Mouse (Mus musculus) embryo, embryonic 10.5 days (tissue): ENCODE data around the gene Ddx20.
"Not testable (repeated sequence)": the region's sequence is repeated elsewhere in the genome, so short reads cannot be mapped to it uniquely, and the experiment has no call there.

ENCODE experiments used
- DNase-seq: peaks from one replicate; pipeline ENCODE4 v3.0.0-alpha.2; 2015; ENCODE audit warnings: low spot score

Ddx20 gene

DNA sequence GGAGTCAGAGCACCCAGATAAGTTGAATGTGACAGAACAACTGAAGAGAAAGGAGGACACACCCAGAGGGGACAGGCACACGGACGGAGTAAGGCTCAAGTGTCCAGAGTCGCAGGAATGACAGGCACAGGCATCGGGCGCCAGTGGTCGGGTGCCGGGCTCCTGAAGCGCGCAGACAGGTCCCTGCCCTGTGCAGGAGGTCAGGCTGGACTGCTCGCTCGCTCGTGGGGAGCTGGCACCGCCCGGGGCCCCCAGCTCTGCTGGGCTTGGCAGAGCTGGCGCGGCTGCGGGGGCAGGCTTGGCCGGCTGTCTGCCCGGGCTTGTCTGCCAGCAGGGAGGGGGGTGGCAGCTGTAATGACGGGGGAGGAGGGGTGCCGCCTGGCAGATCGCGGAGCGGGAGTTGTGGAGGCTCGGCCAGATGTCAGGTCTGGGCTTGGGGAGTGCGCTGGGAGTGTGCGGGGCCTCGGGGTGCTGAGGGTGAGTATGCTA, 17.7 kb upstream of the Ddx20 start:
- DNase-seq: peak; percentile 40

DNA sequence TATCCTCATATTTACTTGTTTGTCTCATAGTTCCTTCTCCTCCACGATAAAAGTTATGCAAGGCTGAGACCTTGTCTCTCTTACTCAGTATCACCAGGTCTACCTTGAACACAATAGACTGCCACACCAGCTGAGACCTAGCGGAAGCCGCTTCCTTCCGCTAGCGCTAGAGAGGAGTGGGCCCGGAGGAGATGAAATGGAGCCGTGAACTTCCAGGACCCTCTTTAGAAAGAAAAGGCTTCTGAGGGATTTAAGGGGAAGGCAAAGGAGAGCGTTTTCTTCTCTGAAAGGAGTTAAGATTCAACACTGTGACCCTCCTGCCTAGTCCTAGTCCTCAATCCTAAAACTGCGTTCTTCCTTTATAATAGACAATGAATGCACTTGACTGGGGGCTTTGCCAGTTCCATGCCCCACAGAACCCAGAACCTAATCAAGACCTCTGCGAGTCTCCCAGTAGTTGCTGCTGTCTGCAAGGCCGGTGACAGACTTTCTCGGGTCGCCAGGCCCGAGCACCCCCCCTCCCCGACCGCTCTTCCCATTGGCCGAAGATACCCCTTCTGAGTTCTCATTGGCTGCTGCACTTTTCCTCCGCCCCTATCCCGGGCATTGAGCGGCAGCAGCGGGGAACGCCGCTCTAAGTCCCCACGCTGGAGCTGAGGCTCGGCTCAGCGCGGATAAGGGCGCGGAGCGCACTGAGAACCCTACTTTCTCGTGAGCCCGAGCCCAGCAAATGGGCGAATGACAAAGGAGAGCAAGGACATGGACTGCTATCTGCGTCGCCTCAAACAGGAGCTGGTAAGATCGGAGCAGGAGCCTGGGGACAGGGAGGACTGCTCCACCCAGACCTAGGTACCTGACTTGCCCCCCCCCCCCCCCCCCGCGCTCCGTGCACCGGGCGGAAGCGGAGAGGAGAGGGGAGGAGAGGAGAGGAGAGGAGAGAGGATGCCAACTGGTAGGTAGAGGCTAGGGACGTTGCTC, 16.9 kb upstream of the Ddx20 start, which contains the start of gene Inka2:
TSS of gene Inka2 (plus strand) at position 569 of the 978 bp plus-strand sequence.
- peak; percentile 91 for DNase-seq

DNA sequence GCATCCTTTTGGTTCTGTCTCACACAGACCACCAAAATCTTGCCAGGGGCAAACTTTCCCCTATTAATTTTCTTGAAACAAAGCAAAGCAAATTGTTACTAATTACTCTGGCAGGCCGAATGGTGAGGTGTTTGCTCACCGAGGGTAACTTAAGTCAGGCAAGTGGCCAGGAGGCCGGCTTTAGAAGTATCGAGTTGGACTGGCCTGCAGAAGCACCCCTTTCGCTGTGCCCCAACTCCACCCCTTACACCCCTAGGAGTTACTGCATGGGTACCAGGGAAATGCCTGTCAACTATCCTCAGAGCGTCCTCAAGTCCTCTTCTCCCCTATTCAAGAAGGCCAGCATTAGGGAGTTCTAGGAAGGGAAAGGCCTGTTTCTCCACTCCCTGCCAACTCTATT, 16.2 kb upstream of the Ddx20 start:
- DNase-seq: no peak

DNA sequence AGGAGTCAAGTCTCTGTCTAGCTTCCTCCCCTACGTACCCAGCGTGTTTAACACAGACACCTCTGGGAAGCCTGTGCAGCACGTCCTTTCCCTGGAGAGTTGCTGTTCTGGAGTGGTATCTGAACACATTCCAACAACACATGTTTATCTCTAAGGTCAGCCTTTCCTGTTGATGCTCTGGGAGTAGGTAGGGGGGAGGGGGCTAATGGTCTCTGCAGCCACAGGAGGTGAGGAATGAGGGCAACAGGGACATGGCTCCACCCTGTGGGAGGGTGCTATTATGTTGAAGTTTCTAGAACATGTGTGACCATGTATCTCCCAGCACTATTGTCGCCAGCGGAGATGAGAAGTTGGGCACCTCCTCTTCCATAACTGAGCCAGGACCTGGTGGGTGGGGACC, 14.0 kb upstream of the Ddx20 start:
- DNase-seq: no peak

DNA sequence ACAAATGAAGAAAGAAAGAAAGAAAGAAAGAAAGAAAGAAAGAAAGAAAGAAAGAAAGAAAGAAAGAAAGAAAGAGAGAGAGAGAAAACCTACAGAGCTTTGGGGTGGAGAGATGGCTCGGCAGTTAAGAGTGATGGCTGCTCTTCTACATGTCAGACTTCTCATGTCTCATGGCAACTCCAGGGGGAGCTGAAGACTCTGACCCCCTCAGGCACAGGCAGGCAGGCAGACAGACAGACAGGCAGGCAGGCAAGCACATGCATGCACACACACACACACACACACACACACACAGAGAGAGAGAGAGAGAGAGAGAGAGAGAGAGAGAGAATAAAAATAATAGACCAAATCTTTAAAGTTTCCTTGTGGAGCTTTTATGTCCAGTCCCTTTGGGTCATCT, 13.4 kb upstream of the Ddx20 start:
- not testable (repeated sequence) for DNase-seq

DNA sequence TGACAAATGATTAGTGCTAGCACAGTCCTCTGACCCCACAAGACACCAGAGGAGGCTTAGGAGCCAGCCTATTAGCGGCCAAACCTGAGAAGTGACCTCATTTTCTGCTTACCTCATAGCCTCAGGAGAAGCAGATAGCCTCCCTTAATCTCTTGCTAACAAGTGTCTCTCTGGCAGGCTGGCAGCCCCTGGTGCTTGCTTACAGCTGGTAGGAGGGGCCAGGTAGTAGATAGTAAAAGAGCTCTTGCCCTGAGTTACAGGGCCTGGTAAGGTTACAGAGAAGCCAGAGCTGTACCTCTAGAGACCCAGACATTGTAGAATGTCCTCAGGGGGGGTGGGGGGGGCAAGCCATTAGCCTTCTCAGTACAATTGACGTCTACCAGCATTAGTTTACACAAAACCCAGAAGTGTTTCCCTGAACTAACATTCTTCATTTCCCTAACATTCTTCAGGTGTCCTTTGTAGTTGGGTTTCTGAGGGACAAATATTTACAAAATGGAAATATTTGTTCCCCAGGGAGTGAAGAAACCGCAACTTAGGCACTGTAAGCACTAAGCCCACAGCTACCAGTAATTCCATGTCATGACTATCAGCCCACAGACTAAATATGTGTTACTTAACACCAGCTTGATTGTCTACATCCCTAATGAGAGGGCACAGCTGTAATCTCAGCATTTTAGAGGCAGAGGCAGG, 12.0 kb upstream of the Ddx20 start:
- no peak for DNase-seq

DNA sequence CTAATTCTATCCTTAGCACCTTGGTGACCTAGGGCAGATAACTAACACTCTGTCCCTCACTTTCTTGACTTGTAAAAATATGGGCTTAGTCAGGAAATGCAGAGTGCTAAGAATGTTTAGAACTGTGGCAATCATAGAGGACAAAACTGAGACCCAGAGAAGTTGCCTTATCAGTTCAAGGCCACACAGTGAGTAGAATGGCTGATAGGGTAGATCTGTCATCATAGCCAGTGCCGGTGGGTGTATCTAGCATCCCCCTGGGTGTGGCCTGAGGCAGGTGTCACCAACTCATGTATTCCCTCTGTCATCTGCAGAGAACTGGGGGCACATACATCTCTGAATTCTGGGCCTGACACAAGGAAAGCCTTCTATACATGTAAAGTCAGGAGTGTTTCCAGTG, 10.9 kb upstream of the Ddx20 start:
- DNase-seq: no peak

DNA sequence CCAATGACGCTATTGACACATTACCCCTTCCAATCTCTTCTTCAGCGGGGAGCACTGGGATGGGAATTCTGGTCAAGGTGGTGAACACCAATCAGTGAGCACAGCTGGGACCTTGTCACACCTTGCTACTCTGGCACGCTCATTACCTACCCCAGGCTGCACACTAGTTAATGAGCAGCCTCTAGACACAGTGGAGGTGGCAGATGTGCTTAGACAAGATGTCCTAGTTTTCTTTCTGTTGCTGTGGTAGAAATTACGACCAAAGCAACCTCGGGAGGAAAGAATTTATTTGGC, 9.7 kb upstream of the Ddx20 start:
- no peak for DNase-seq

DNA sequence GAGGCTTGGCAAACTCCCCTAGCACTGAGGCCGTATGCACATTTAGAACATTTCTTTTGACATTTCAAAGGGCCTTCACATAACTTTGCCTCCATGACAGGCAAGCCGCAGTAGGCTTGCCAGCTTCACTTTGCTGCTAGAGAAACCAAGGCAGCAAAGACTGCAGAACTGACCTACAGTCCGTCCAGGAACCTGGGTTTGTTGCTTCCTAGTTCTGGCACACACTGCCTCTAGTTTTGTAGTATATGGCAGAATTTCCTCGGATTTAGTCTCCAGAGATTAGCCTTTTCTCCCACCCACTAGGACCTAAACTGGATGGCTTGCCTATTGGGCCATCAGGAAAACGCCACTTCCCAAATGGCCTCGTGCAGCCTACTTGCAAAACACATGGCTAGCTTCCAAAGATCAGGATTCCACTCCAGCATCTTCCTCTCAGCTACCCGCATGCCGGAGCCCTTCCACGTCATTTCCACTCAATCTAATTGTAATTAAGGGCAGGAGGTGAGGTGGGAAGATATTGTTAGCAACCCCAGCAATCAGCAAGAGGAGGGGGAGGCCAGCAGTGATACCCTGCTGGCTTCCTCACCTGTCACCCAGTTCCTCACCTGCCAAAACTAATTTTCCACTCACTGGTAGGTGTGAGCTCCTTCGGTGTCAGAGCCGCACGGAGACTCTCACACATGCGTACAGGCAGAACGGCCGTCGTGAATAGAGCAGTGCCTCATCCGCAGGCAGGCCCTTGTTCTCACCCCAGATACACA, 9.2 kb upstream of the Ddx20 start:
- DNase-seq: no peak

DNA sequence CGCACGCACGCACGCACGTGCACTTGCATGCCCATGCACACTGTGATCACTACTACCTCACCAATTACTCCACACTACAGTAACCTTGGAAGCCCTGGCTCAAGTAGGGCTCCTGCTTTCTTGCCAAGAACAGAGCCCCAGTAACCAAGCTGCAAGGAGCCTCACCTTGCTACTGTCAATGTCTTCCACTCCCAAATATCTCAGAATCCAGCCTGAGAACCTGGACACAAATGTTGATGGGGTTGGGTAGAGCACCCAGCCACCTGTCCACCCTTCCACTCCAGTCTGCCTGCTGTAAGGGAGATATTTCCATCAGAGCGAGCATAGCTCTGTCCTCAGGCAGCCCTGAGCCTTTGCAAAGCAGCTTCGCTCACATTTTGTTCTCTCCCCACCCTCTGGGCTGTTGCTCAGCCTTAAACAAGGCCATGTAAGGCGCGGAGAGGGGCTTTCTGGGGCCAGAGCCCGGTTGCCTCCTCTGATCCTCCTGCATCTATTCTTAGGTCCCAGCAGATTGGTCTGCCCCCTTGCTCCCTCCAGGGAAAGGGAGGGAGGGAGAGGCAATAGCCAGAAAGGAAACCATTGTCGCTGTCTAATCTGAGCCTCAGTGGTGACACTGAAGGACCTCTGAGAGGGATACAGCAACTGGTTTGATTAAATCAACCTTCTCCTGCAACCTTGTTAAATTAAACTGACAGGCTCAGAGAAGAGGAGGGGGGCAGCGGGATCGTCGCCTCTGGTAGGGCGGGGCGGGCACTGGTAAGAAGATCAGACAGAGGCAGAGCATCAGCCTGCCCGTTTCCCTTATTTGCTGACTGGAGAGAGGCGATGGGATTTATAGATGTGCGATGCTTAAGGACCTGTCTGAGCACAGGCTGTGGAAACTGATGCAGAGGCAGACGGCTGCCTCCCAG, 8.4 kb upstream of the Ddx20 start:
- DNase-seq: peak; percentile 55

DNA sequence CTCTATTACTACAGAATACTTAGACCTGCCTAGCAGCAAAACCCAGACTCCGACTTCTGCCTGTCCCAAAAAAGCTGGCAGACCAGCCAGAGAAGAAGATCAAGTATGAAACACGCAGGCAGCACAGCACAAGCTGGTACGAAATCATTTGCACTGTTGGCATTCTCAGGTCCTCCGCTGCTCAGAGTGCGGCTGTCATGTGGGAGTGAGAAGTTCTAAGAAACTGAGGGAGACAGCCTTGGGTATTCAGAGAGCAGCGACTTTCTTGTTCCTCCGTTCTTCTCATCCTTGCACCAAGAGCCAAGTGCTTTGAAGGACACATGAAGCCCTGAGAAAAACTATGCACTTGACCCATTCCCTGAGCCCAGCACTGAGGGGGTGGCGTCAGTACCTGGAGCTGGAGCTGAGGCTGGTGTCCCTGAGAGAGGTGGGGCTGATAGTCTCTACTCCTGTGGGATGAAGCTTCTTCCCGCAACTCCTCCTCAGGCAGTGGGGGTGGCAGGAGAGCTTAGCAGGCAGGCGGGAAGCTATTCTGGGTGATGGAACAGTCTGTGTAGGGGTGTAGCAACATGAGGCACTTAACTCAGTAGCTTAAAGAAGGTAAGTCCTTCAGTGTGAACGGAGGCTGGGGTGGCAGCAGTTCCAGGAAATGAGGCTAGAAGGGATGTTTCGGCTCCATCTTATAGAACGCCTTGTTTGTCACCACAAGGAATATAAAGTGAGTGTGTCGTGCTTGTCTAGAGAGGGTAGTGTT, 6.1 kb upstream of the Ddx20 start:
- no peak for DNase-seq

DNA sequence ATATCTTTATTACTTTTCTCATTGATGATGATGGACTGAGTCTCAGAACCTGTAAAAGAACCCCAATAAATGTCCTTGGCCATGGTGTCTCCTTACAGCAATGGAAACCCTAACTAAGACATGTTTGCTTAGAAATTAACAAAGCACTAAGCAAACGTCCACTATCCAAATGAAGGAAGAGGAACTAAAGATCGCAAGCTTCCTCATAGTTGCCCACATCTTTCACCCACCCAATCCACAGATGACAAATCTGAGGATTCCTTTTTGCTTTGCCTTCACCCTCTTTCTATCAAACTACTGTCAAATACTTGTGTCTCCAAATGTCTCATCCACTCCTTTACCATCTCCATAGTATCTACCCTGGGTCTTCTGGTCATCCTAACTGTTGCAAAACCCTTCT, 1.2 kb upstream of the Ddx20 start:
- no peak for DNase-seq

DNA sequence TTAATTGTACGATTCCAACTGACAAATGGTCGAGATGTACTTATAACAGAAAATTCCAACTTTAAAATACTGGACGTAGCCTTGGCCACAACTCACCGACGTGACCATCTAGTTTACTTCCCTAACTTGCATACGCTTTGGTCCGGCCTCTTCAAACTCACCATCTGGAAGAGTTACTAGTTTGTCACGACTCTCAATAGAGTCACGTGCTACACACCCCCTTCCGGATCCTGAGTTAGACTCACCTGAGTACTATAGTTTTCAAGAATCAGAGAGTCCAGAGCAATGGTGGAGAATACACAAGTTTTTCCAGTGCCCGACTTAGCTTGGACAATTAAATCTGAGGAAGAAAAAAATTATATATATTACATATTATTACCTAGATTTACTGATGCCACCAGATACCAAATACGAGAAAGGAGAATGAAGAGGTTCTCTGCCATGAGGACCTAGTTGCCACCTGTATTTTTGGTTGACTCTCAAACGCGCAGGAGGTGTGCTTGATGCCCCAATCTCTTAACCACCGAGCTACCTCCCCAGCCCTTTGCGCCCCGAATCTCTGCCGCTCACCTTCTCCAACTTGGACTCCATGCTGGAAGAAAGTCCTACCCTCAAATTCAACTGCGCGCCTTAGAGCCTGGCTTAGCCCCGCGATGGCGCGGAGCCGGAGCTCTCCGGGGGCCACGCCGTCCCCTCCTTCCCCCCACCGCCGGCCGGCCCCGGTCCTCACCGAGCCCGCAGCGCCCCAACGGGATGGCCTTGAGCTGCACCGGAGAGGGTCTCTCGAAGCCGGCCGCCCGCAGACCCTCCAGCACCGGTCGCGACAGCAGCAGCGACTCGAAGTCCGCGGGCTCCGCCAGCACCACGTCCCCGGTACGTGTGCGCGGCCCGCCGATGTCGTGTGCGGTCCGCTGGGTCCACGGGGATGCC, 715 bp downstream of the Ddx20 start:
- DNase-seq: peak; percentile 36

DNA sequence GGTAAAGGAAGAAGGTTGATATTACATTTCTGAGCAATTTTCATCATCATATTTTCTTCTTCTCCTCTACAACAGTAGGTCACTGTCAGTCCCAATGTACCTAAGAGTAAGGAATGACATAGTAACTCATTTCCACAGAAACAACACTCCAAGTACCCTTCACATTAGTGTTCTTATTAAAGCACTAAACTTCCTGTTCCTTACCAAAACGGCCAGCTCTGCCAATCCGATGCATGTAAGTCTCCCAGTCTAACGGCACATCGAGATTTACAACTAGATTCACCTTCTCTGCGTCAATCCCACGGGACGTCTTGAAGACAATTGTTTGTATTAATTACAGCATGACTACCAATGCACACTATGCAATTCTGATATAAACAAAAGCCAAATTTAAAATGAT, 7.0 kb downstream of the Ddx20 start:
- DNase-seq: no peak

DNA sequence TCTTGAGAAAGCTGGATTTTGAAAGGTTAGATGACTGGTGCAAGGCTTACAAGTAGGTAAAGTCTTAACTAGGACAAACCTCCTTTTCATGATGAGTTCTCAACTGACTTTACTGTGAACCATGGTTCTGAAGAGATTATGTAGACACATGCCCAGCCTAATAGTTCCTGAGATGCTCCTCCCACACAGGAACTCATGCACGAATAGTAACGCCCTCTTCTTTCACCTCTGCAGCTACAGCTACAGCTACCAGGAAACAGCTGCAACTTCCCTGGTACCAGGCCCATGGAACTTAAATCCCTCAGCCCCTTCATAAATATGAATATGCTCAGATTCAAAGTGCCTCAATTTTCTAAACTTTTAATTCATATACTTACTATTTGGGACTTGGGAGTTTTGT, 11.4 kb downstream of the Ddx20 start:
- DNase-seq: no peak

DNA sequence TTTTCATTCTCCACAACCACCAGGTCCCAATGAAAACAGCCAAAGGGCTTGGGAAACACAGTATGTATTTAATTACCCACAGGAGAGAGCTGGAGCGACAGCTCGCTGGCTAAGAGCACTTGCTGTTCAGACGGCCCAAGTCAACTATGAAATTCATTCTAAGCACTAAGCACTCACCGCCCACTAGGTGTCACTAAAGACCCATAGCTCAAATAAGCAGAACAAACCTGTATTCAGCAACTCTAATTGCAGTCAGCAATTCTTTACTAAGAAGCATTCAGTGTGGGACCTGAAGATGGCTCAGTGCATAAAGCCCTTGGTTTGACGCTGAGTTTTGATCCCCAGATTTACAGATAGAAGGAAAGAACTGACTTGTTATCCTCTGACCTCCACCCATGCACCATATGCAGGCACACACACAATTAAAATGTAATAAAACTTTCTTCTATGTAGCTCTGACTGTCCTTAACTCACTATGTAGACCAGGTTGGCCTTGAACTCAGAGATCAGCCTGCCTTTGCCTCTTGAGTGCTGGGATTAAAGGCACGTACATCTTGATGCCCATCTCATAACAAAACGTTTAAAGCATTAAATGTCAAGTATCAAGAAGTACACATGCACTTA, 12.7 kb downstream of the Ddx20 start:
- DNase-seq: peak; percentile 92

DNA sequence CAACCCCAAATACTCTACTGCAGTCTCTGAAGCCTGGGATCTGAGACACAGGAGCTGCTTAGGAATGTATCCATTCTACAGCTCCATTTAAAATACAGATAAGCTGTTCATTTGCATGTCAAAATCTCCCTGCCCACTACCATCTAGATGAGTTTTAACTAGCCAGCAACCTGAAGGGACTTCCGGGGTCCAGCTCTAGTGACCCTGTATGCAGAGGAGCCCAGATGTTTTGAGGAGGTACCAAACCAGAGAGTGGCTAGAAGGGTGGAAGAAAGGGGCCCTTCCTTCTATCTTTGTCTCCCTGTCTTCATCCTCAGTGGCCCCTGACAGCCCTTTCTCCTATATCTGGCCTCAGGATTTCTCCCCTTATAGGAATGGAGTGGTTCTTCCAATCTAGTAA, 16.6 kb downstream of the Ddx20 start:
- DNase-seq: no peak

DNA sequence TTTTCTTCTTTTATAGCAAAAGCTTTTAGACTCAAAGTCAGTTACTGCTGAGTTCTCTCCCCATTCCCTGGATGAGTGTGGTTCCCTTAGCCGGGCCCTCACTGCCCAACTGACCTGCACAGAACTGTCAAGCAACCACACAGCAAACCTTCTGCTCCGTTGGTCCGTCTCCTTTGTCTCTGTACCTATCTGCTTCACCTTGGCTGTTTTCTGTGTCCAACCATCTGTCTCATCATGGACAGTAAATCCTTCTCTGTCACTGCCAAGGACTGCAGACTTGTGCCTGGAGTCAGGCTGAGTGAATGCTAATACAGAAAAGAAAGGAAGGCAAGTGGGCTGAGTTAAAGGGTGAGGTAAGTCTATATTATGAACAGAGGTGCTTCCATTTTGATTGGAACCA, 17.6 kb downstream of the Ddx20 start:
- no peak for DNase-seq

DNA sequence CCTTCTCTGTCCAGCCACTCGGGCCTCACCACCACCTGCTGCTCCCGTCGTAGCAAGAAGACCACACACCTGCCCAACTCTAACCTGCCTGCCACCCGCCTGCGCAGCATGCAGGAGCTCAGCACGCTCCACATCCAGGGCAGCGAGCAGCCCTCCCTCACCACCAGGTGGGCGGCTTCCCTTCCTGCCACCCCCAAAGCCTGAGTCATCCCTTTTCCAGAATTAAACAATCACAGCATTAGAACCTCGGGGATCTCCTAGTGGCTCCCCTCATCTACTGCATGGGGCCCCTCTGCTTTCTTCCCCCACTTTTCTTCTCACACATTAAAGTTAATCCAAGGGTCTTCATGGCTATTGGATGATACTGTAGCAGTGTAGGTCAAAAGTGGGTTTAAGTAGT, 19.2 kb downstream of the Ddx20 start:
- DNase-seq: no peak
